Mouse (Mus musculus) limb, embryonic 13.5 days (tissue): ENCODE results near the gene Tmem63b. TPM values are rescaled to one million over a fixed set of nuclear protein-coding genes. Genes with fewer than 3 reads are reported as not detected.

Source experiments
- ATAC-seq: fragments of 200-750 bp; cut with Nextera tagmentation; 2 replicates; pipeline ENCODE4 v1.8.0; 2017; ENCODE audit warnings: low read depth, moderate number of reproducible peaks, moderate TSS enrichment; ENCODE audit not compliant: low FRiP score
- H3K27ac ChIP-seq: fragments of 300-500 bp; sonication (generic); 2 replicates; pipeline ENCODE4 v1.5.1; 2015; ENCODE audit warnings: inconsistent platforms, mild to moderate bottlenecking, moderate library complexity
- H3K27me3 ChIP-seq: fragments of 300-500 bp; sonication (generic); 2 replicates; pipeline ENCODE4 v1.6.1; 2015; ENCODE audit warnings: mild to moderate bottlenecking, inconsistent platforms
- H3K36me3 ChIP-seq: fragments of 300-500 bp; sonication (generic); 2 replicates; pipeline ENCODE4 v1.6.1; 2015; ENCODE audit warnings: inconsistent platforms, mild to moderate bottlenecking, moderate library complexity
- H3K4me1 ChIP-seq: fragments of 300-500 bp; sonication (generic); 2 replicates; pipeline ENCODE4 v1.6.1; 2015; ENCODE audit warnings: inconsistent platforms
- H3K4me2 ChIP-seq: fragments of 300-500 bp; sonication (generic); replicated peaks from 2 replicates; pipeline ENCODE4 v1.6.1; 2015; ENCODE audit warnings: inconsistent platforms, mild to moderate bottlenecking, moderate library complexity
- H3K4me3 ChIP-seq: fragments of 300-500 bp; sonication (generic); 2 replicates; pipeline ENCODE4 v1.5.1; 2015; ENCODE audit warnings: moderate library complexity, mild to moderate bottlenecking, inconsistent platforms
- H3K9ac ChIP-seq: fragments of 300-500 bp; sonication (generic); 2 replicates; pipeline ENCODE4 v1.6.1; 2015; ENCODE audit warnings: mild to moderate bottlenecking, inconsistent platforms
- H3K9me3 ChIP-seq: fragments of 300-500 bp; sonication (generic); 2 replicates; pipeline ENCODE4 v1.6.1; 2016; ENCODE audit warnings: inconsistent platforms
- whole genome bisulfite sequencing: fragments of 180-500 bp; shearing (Covaris S2); methylation state at CpG from one replicate; pipeline ENCODE4 v1.1.7; 2015; 5-methylcytosine and 5-hydroxymethylcytosine counted together
- polyA plus RNA-seq: library from polyadenylated mRNA; unstranded; fragments of >200 nt; fragmentation: Nextera tagmentation; extraction: Ambion mirVana; gene quantifications from 2 replicates; pipeline ENCODE4 v1.2.1, GENCODE M21; 2015

Gene Tmem63b
- polyA plus RNA-seq, 1 experiment from 2014 or later: 36.7 TPM

- ATAC-seq: no peak
- WGBS: 26% methylated on average over 27 of the region's 27 CpGs
- Histone ChIP-seq H3K4me1 (no peaks in the 10 kb centered on the region), H3K27me3 (no peaks in the 10 kb centered on the region), H3K4me2 (peak overlapping the region; percentile 41), H3K27ac (no peak overlapping the region), H3K9ac (peak overlapping the region; percentile 3; the same call in 1 of the 2 replicates), H3K4me3 (no peak overlapping the region), H3K36me3 (peaks cover 70% of the 10 kb centered on the region), H3K9me3 (no peaks in the 10 kb centered on the region)
Observed at GRCm38 (mm10) chr17:45663106-45663919, 23.4 kb downstream of the Tmem63b start.

- H3K9ac ChIP-seq: no peak within 1 kb of the TSS
- no peaks in the 10 kb centered on the region for H3K4me1 ChIP-seq
- no peaks in the 10 kb centered on the region for H3K9me3 ChIP-seq
- H3K36me3 ChIP-seq: peaks cover 32% of the 10 kb centered on the region
- WGBS: 77% methylated on average over 4 of the region's 4 CpGs
- no peak within 1 kb of the TSS for H3K27ac ChIP-seq
- no peak within 1 kb of the TSS for H3K4me2 ChIP-seq
- no peak for ATAC-seq
- H3K27me3 ChIP-seq: no peaks in the 10 kb centered on the region
- H3K4me3 ChIP-seq: no peak within 1 kb of the TSS
Observed at GRCm38 (mm10) chr17:45659225-45659624, 27.5 kb downstream of the Tmem63b start, which contains the start of gene Capn11. TSS of gene Capn11 (minus strand) at chr17:45659325.

- H3K4me3 ChIP-seq: no peak overlapping the region
- H3K4me2 ChIP-seq: no peak overlapping the region
- H3K9ac ChIP-seq: no peak overlapping the region
- WGBS: 27% methylated on average over 6 of the region's 6 CpGs
- H3K27ac ChIP-seq: no peak overlapping the region
- H3K4me1 ChIP-seq: no peaks in the 10 kb centered on the region
- ATAC-seq: no peak
- no peaks in the 10 kb centered on the region for H3K9me3 ChIP-seq
- no peaks in the 10 kb centered on the region for H3K27me3 ChIP-seq
- peaks cover 2% of the 10 kb centered on the region; the same call in 1 of the 2 replicates for H3K36me3 ChIP-seq
Observed at GRCm38 (mm10) chr17:45655820-45656219, 30.9 kb downstream of the Tmem63b start.

GRCm38 (mm10) chr17:45653233-45653632 is 33.5 kb downstream of the Tmem63b start:
- Histone ChIP-seq H3K4me2 (no peak overlapping the region), H3K4me3 (no peak overlapping the region), H3K9me3 (no peaks in the 10 kb centered on the region), H3K36me3 (no peaks in the 10 kb centered on the region), H3K9ac (no peak overlapping the region), H3K27ac (no peak overlapping the region), H3K27me3 (no peaks in the 10 kb centered on the region), H3K4me1 (no peaks in the 10 kb centered on the region)
- WGBS: 77% methylated on average over 7 of the region's 7 CpGs
- ATAC-seq: no peak

- no peak overlapping the region for H3K9ac ChIP-seq
- WGBS: 94% methylated on average over 4 of the region's 4 CpGs
- no peak overlapping the region for H3K4me3 ChIP-seq
- H3K9me3 ChIP-seq: no peaks in the 10 kb centered on the region
- H3K4me1 ChIP-seq: no peaks in the 10 kb centered on the region
- H3K4me2 ChIP-seq: no peak overlapping the region
- H3K27ac ChIP-seq: no peak overlapping the region
- no peaks in the 10 kb centered on the region for H3K36me3 ChIP-seq
- no peaks in the 10 kb centered on the region for H3K27me3 ChIP-seq
- ATAC-seq: no peak
Observed at GRCm38 (mm10) chr17:45644185-45644584, 42.5 kb downstream of the Tmem63b start.

- H3K4me3 ChIP-seq: no peak overlapping the region
- no peak overlapping the region for H3K4me2 ChIP-seq
- H3K9ac ChIP-seq: no peak overlapping the region
- H3K9me3 ChIP-seq: no peaks in the 10 kb centered on the region
- no peak overlapping the region for H3K27ac ChIP-seq
- no peaks in the 10 kb centered on the region for H3K27me3 ChIP-seq
- no peaks in the 10 kb centered on the region for H3K4me1 ChIP-seq
- H3K36me3 ChIP-seq: no peaks in the 10 kb centered on the region
- WGBS: 22% methylated on average over 12 of the region's 12 CpGs
- no peak for ATAC-seq
Observed at GRCm38 (mm10) chr17:45642701-45643100, 44.0 kb downstream of the Tmem63b start.

- 87% methylated on average over 8 of the region's 8 CpGs for WGBS
- no peak for ATAC-seq
- Histone ChIP-seq H3K4me3 (no peak overlapping the region), H3K4me1 (no peaks in the 10 kb centered on the region), H3K27ac (no peak overlapping the region), H3K9me3 (no peaks in the 10 kb centered on the region), H3K27me3 (no peaks in the 10 kb centered on the region), H3K4me2 (no peak overlapping the region), H3K9ac (no peak overlapping the region), H3K36me3 (no peaks in the 10 kb centered on the region)
Observed at GRCm38 (mm10) chr17:45641981-45642380, 44.7 kb downstream of the Tmem63b start.

- no peaks in the 10 kb centered on the region for H3K36me3 ChIP-seq
- no peaks in the 10 kb centered on the region for H3K27me3 ChIP-seq
- H3K4me1 ChIP-seq: no peaks in the 10 kb centered on the region
- no peaks in the 10 kb centered on the region for H3K9me3 ChIP-seq
- no peak overlapping the region for H3K9ac ChIP-seq
- no peak for ATAC-seq
- H3K4me2 ChIP-seq: no peak overlapping the region
- no peak overlapping the region for H3K4me3 ChIP-seq
- WGBS: 73% methylated on average over 16 of the region's 16 CpGs
- H3K27ac ChIP-seq: no peak overlapping the region
Observed at GRCm38 (mm10) chr17:45638596-45639295, 48.0 kb downstream of the Tmem63b start.

GRCm38 (mm10) chr17:45634033-45634432 is 52.7 kb downstream of the Tmem63b start:
- H3K4me3 ChIP-seq: no peak overlapping the region
- H3K36me3 ChIP-seq: no peaks in the 10 kb centered on the region
- peaks cover 5% of the 10 kb centered on the region; the same call in 1 of the 2 replicates for H3K4me1 ChIP-seq
- no peak overlapping the region for H3K27ac ChIP-seq
- no peak overlapping the region for H3K4me2 ChIP-seq
- ATAC-seq: no peak
- no peaks in the 10 kb centered on the region for H3K9me3 ChIP-seq
- no peaks in the 10 kb centered on the region; the same call in 1 of the 2 replicates for H3K27me3 ChIP-seq
- WGBS: 73% methylated on average over 5 of the region's 5 CpGs
- H3K9ac ChIP-seq: no peak overlapping the region

- no peak overlapping the region for H3K27ac ChIP-seq
- H3K4me1 ChIP-seq: peaks cover 5% of the 10 kb centered on the region; the same call in 1 of the 2 replicates
- 76% methylated on average over 6 of the region's 6 CpGs for WGBS
- no peak overlapping the region for H3K4me2 ChIP-seq
- H3K9ac ChIP-seq: no peak overlapping the region
- no peaks in the 10 kb centered on the region for H3K9me3 ChIP-seq
- no peak for ATAC-seq
- no peak overlapping the region for H3K4me3 ChIP-seq
- H3K36me3 ChIP-seq: no peaks in the 10 kb centered on the region
- H3K27me3 ChIP-seq: peaks cover 5% of the 10 kb centered on the region; the same call in 1 of the 2 replicates
Observed at GRCm38 (mm10) chr17:45631940-45632339, 54.8 kb downstream of the Tmem63b start.

GRCm38 (mm10) chr17:45630992-45631391 is 55.7 kb downstream of the Tmem63b start:
- Histone ChIP-seq H3K4me2 (peak overlapping the region; percentile 84), H3K9me3 (no peaks in the 10 kb centered on the region), H3K4me3 (no peak overlapping the region), H3K4me1 (peaks cover 5% of the 10 kb centered on the region; the same call in 1 of the 2 replicates), H3K9ac (no peak overlapping the region), H3K27me3 (peaks cover 5% of the 10 kb centered on the region; the same call in 1 of the 2 replicates), H3K27ac (no peak overlapping the region), H3K36me3 (no peaks in the 10 kb centered on the region)
- no peak for ATAC-seq
- 51% methylated on average over 3 of the region's 3 CpGs for WGBS
